ENCODE assay signal across 18 mouse cellular contexts in the genomic region with DNA sequence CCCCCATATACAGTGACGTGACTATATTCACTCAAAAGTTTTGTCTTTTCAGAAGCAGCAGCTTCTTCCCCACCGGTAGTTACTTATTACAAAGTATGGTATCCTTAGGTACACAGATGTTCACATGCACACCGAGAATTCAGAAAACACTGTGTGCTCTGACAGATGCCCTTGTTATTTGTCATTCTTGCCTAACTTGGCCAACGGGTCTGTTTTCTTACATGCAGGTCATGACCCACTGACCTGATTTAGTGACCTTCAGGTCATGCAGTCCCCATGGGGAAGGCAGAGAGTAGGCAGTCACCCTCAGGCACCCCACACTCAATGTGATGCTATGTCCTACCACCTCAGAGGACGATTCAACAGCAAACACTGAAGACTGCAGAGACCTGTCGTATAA.
DNase-seq lines count a peak whose midpoint lies in the region; ATAC-seq lines count a peak whose summit lies in the region.
"Had no signal": no experiment of that assay in that cellular context is flagged by ENCODE, and none has a peak within 500 bp of the region (broad histone marks: within the 10 kb centered on the region; RNA-seq: fewer than 3 reads in every experiment).

No protein-coding gene starts in this region.

- H3K4me2 ChIP-seq in liver, embryonic 11.5 days, result no peak overlapping the region
- H3K4me2 ChIP-seq in liver, embryonic 15.5 days, result no peak overlapping the region
- H3K4me2 ChIP-seq: heart, embryonic 15.5 days; hindbrain, embryonic 15.5 days had no signal

- H3K27ac ChIP-seq in liver, embryonic 11.5 days (ENCODE audit: low read depth, low read length), result no peak overlapping the region
- peak overlapping the region; percentile 73 for H3K27ac ChIP-seq in liver, embryonic 15.5 days (replicated peaks)
- no peak overlapping the region for H3K27ac ChIP-seq in forebrain, embryonic 10.5 days
- H3K27ac ChIP-seq: heart, embryonic 10.5 days; heart, embryonic 15.5 days; hindbrain, embryonic 10.5 days; hindbrain, embryonic 15.5 days had no signal

- no peak overlapping the region for H3K9ac ChIP-seq in liver, embryonic 11.5 days (ENCODE audit: low read depth, low read length)
- no peak overlapping the region for H3K9ac ChIP-seq in liver, embryonic 15.5 days
- H3K9ac ChIP-seq: heart, embryonic 15.5 days; hindbrain, embryonic 15.5 days had no signal

- ATAC-seq in liver, embryonic 11.5 days (replicated peaks; ENCODE audit: low FRiP score), result 0 out of 2 replicates have a peak, but pooled peaks have one; percentile 23
- peak; percentile 80 for ATAC-seq in liver, embryonic 15.5 days (ENCODE audit: insufficient read depth)
- ATAC-seq in monocyte, adult 5-6 weeks (replicated peaks; ENCODE audit: insufficient number of reproducible peaks, low FRiP score, low TSS enrichment, poor library complexity, severe bottlenecking), result no peak
- ATAC-seq: forebrain, embryonic 14.5 days had no signal

- no peaks in the 10 kb centered on the region for H3K36me3 ChIP-seq in liver, embryonic 11.5 days (ENCODE audit: control insufficient read depth, insufficient read depth, low read length)
- H3K36me3 ChIP-seq in liver, embryonic 15.5 days (replicated peaks), result no peaks in the 10 kb centered on the region
- no peaks in the 10 kb centered on the region for H3K36me3 ChIP-seq in forebrain, embryonic 10.5 days (replicated peaks)
- H3K36me3 ChIP-seq: heart, embryonic 10.5 days; heart, embryonic 15.5 days; hindbrain, embryonic 10.5 days; hindbrain, embryonic 15.5 days had no signal

- WGBS in liver, embryonic 11.5 days, result 63% methylated on average over 6 of the region's 6 CpGs
- WGBS in liver, embryonic 15.5 days (ENCODE audit: insufficient replicate concordance), result 49% methylated on average over 6 of the region's 6 CpGs
- 62% methylated on average over 6 of the region's 6 CpGs for WGBS in forebrain, embryonic 10.5 days

- H3K9me3 ChIP-seq in liver, embryonic 11.5 days (ENCODE audit: control insufficient read depth, low read length), result no peaks in the 10 kb centered on the region
- no peaks in the 10 kb centered on the region for H3K9me3 ChIP-seq in liver, embryonic 15.5 days (replicated peaks)
- H3K9me3 ChIP-seq in forebrain, embryonic 10.5 days, result no peaks in the 10 kb centered on the region
- H3K9me3 ChIP-seq: heart, embryonic 10.5 days; heart, embryonic 15.5 days; hindbrain, embryonic 10.5 days; hindbrain, embryonic 15.5 days had no signal

- DNase-seq in embryo, embryonic 10 days (ENCODE audit: low spot score), result peak; percentile 76
- DNase-seq in embryo, embryonic 11 days, result no peak
- DNase-seq in liver, embryonic 11.5 days (ENCODE audit: low spot score), result no peak
- DNase-seq in frontal cortex, postnatal 25 days (ENCODE audit: low spot score in 2 of 2), result no peak
- DNase-seq in forebrain, embryonic 10.5 days (ENCODE audit: extremely low spot score, low spot score), result no peak
- DNase-seq: adrenal gland, postnatal 25 days; cerebellum, adult 18-20 months; cerebellum, adult 9-11 months; cerebellum, postnatal 36 days; gastrocnemius, postnatal 36 days; heart, adult 11 months had no signal

- H3K27me3 ChIP-seq in liver, embryonic 11.5 days (replicated peaks; ENCODE audit: control insufficient read depth, insufficient read depth, low read length), result 0 out of 2 replicates have a peak, but pooled peaks cover 11% of the 10 kb centered on the region
- peaks cover 9% of the 10 kb centered on the region; the same call in 1 of the 2 replicates for H3K27me3 ChIP-seq in liver, embryonic 15.5 days
- H3K27me3 ChIP-seq in forebrain, embryonic 10.5 days (ENCODE audit: poor library complexity, severe bottlenecking), result peaks cover 89% of the 10 kb centered on the region
- H3K27me3 ChIP-seq: hindbrain, embryonic 15.5 days had no signal

- no peaks in the 10 kb centered on the region for H3K4me1 ChIP-seq in liver, embryonic 11.5 days (replicated peaks; ENCODE audit: control insufficient read depth, insufficient read depth, low read length)
- H3K4me1 ChIP-seq in liver, embryonic 15.5 days (replicated peaks), result peaks cover 30% of the 10 kb centered on the region; the same call in 1 of the 2 replicates
- peaks cover 20% of the 10 kb centered on the region for H3K4me1 ChIP-seq in forebrain, embryonic 10.5 days
- H3K4me1 ChIP-seq: hindbrain, embryonic 15.5 days had no signal

- H3K4me3 ChIP-seq in liver, embryonic 11.5 days (ENCODE audit: low read depth, low read length), result no peak overlapping the region
- no peak overlapping the region for H3K4me3 ChIP-seq in liver, embryonic 15.5 days (replicated peaks)
- H3K4me3 ChIP-seq in forebrain, embryonic 10.5 days, result no peak overlapping the region
- H3K4me3 ChIP-seq: heart, embryonic 10.5 days; heart, embryonic 15.5 days; hindbrain, embryonic 10.5 days; hindbrain, embryonic 15.5 days had no signal
